Mouse (Mus musculus): ENCODE data around the gene Timp4.

DNA sequence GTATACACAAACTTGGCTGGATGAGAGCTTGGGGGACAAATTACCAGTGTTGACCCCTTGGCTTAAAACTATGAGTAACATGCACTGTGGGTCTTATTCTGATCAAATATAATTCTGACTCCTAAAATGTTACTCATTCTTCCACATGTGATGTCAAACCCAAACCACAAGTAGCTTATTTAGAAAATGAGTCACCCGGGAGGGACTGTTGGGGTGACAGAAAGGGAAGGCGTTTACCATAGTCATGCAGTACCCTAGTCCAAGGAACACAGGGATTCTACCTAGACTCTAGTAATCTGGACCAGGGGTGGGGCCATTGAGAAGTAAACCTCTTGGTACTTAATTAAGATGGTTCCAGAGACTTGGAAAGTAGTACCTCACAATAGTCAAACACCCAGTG lies 32.1 kb upstream of the Timp4 start:
- TF ChIP-seq CTCF (IDR thresholded peaks at IDR 0.05; ENCODE audit: low read depth, low read length) (no peak), POLR2A (IDR thresholded peaks at IDR 0.05; ENCODE audit: insufficient read depth, low read length) (no peak)

Measured in ES-Bruce4 (cell line).